Mouse (Mus musculus) urinary bladder, postnatal 25 days (tissue): ENCODE results near the gene Olfr710.
"Not testable (repeated sequence)": the region's sequence is repeated elsewhere in the genome, so short reads cannot be mapped to it uniquely, and the experiment has no call there.

ENCODE experiments used
- DNase-seq: peaks from one replicate; pipeline ENCODE4 v3.0.0; 2022; ENCODE audit warnings: low spot score

The Olfr710 gene

DNA sequence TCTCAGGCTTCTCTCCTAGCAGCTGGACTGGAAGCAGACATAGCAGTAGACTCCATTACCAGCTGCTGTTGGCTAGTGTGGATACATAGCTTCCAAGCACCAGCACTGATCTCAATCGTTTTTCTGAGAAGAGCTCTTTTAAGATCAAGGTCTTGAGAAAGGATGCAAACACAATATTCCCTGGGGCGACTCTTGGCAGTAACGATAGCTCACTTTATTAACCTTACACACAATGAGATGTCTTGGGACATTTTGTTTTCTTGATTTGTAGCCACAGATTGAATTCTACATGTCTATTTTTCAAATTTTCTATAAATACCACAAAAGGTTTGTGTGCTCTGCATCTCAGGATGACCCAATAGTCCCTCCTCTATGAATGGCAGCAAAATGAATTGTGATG lies at the start of gene Olfr710:
Olfr710 (minus strand) TSS at position 101 of the 400 bp plus-strand sequence.
- DNase-seq: no peak

DNA sequence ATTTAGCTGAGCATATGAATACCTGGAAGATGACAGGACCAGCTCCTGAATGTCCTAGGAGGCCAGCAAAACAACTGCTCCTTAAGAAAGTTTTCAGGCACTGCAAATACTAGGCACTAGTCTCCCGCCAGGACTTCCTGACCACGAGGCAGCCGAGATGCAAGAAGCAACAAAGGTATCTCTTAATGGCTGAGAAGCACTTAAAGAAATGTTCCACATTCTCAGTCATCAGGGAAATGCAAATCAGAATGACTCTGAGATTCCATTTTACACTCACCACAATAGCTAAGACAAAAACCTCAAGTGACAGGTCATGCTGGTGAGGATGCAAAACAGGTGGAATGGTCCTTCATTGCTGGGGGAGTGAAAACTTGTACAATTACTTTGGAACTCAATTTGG lies 37.1 kb upstream of the Olfr710 start:
- no peak for DNase-seq

DNA sequence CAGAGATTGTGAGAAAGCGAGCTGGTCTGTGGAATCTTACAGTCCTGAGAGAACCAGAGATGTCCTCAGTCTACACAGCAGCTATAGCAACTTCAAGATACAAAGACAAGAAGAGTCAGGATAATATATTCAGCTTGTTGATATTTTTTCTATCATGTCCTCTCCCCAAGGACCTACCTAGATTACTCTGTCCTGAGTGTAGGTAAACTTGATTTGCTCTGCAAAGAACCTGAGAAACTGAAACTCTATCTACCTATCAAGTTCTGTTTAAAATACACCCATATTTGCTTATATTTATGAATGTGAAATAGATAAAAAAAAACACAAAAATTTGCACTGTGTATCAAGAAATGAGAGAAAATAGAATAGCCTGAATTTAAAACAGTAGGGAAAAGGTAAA lies 27.2 kb upstream of the Olfr710 start, which contains the start of gene Olfr711:
Olfr711 (minus strand) TSS at position 101 of the 400 bp plus-strand sequence.
- DNase-seq: no peak

DNA sequence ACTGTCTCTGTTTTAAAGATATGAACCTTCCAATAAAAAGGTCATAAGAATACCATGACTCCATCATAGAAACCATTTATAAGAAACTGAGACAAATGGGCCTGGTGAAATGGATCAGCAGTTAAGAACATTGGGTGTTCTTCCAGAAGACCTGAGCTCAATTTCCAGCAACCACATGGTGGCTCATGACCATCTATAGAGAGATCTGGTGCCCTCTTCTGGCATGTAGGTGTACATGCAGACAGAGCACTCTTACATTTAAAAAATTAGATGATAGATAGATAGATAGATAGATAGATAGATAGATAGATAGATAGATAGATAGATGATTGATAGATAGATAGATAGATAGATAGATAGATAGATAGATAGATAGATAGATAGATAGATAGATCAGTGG lies 19.4 kb upstream of the Olfr710 start:
- DNase-seq: not testable (repeated sequence)

DNA sequence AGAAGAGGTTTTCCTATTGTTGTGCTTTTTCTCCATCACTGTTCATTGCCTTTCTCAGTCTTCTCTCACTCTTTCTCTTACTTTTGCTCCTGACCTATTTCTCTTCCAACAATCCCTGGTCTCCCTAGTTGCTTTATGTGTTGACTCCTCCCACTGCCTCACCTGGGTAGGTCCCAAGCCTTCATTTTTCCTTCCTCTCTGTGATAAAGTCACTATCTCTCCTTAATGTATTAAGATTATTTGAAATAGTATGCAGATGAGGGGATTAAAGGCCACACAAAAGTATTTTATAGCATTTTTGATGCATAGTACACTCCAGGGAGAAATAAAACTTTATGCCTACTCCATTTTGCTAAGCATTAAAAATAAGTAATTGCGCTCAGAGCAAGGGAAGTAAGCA lies 15.7 kb upstream of the Olfr710 start, which contains the start of gene Olfr6:
Olfr6 (minus strand) TSS at position 101 of the 400 bp plus-strand sequence.
- no peak for DNase-seq

DNA sequence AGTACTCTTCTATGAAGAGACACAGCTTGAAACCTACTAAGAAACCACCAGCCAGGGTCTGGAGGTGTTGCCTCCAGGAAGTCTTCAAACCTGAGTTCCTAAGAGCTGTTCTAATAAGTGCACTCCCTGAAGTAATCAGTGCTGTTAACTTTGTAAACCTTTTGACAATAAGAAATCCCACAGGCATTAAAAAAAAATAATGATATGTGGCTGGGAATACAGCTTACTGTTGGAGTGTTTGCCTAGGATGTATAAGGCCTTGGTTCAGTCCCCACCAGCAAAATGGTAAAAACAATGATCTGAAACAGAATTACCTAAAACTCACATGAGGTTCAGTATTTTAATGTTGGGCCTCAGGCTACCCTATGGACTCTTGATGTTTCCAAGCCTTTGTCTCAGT lies 16.0 kb downstream of the Olfr710 start, which contains the start of gene Olfr709-ps1:
Olfr709-ps1 (minus strand) TSS at position 101 of the 400 bp plus-strand sequence.
- no peak for DNase-seq

DNA sequence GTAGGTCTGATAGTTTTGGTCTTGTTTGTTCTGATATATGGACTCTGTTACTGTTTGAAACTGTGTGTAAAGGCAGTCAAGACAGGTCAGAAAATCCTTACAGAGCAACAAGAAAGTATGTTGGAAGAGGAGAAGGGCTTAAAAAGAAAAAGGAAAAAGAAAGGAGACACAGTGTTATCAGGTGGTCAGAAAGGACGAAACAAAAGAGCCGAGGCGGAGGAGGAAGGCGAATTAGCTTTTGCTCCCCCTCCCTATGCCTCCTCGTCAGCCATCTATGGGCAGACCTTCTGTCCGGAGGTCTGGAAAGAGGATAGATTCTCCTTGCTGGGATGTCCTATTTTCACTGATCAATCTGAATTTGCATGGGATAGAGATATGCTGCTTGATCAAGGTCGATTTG lies 27.2 kb downstream of the Olfr710 start:
- DNase-seq: not testable (repeated sequence)

DNA sequence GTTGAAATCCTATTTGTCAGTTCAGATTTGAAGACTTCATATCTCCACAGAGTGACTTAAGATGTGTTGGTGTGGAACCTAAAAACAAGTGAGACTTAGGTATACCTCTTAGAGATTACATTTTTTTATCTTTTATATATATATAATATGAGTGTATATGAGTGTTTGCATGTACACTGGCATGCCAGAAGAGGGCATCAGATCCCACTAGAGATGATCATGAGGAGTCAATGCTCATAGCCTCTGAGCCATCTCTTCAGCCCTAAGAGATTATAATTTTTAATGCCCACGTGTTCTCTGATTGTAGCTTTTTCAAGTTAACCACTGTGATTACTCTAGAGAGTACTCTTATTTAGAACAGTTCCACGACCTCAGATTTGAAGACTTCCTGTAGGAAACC lies 40.4 kb downstream of the Olfr710 start, which contains the start of gene Olfr1532-ps1:
Olfr1532-ps1 (plus strand) TSS at position 326 of the 400 bp plus-strand sequence.
- DNase-seq: no peak

DNA sequence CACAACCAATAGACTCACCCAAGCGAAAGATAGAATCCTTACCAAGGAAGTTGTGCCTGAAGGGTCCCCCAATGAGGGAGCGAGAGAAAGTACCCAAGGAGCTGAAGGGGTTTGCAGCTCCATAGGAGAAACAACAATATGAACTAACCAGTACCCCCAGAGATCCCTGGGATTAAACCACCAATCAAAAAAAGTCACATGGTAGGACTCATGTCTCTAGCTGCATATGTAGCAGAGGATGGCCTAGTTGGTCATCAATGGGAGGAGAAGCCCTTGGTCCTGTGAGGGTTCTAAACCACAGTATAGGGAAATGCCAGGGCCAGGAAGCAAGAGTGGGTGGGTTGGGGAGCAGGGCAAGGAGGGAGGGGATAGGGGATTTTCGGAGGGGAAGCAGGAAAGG lies 47.0 kb downstream of the Olfr710 start, which contains the start of gene Olfr707:
Olfr707 (minus strand) TSS at position 101 of the 400 bp plus-strand sequence.
- DNase-seq: not testable (repeated sequence)
